Comparison of ENCODE assay signal across 12 mouse cellular contexts in the genomic region with DNA sequence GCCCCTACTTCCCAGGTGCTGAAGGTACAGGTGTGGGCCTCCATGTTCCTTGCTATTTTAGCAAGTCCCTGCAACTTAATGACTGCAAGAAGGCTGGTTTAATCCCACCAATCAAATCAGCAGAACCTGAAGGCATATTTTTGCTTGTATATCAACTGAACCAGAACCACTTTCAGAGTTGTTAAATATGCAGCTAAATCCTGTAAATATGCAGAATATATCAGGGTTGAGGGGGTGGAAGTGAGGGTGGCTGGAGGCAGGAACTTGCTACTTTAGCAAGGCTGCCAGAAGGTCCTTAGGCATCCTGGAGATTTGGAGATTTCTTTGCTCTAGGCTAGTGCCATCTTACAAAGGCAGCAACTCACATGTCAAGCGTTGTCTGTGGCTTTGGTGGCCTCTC. TPM values are rescaled to one million over a fixed set of nuclear protein-coding genes. Genes with fewer than 3 reads are reported as not detected.
DNase-seq lines count a peak whose midpoint lies in the region; ATAC-seq and TF ChIP-seq lines count a peak whose summit lies in the region.
"Had no signal": no experiment of that assay in that cellular context is flagged by ENCODE, and none has a peak within 500 bp of the region (broad histone marks: within the 10 kb centered on the region; RNA-seq: fewer than 3 reads in every experiment).

No protein-coding gene starts in this region.

- no peak for ATAC-seq in forebrain, embryonic 15.5 days (replicated peaks)
- no peak for ATAC-seq in forebrain, embryonic 16.5 days
- ATAC-seq in limb, embryonic 12.5 days (ENCODE audit: insufficient number of reproducible peaks, insufficient read depth, low FRiP score, low TSS enrichment, low read depth) = no peak
- ATAC-seq in hindbrain, embryonic 15.5 days (ENCODE audit: low FRiP score, low read depth) = no peak
- no peak for ATAC-seq in midbrain, postnatal 0 days (ENCODE audit: low FRiP score)
- ATAC-seq: Patski had no signal

- H3K4me2 ChIP-seq in forebrain, embryonic 15.5 days (replicated peaks) = no peak overlapping the region
- no peak overlapping the region for H3K4me2 ChIP-seq in forebrain, embryonic 16.5 days (ENCODE audit: low read length)
- H3K4me2 ChIP-seq in limb, embryonic 12.5 days = 0 out of 2 replicates have a peak overlapping the region, but pooled peaks have one; percentile 80
- peak overlapping the region; percentile 96; the same call in 1 of the 2 replicates for H3K4me2 ChIP-seq in hindbrain, embryonic 15.5 days
- peak overlapping the region; percentile 10; the same call in 1 of the 2 replicates for H3K4me2 ChIP-seq in midbrain, postnatal 0 days (ENCODE audit: low read depth, low read length, poor library complexity, severe bottlenecking)

- H3K27me3 ChIP-seq in forebrain, embryonic 15.5 days = no peaks in the 10 kb centered on the region
- no peaks in the 10 kb centered on the region for H3K27me3 ChIP-seq in forebrain, embryonic 16.5 days (replicated peaks; ENCODE audit: control insufficient read depth, insufficient read depth, low read length)
- no peaks in the 10 kb centered on the region for H3K27me3 ChIP-seq in limb, embryonic 12.5 days
- no peaks in the 10 kb centered on the region for H3K27me3 ChIP-seq in limb, embryonic 10.5 days (ENCODE audit: low read depth, poor library complexity, severe bottlenecking)
- no peaks in the 10 kb centered on the region for H3K27me3 ChIP-seq in hindbrain, embryonic 15.5 days
- H3K27me3 ChIP-seq in midbrain, postnatal 0 days (ENCODE audit: insufficient read depth, low read length) = no peaks in the 10 kb centered on the region
- H3K27me3 ChIP-seq: Patski had no signal

- no peak for DNase-seq in limb, embryonic 10.5 days (ENCODE audit: low spot score)
- DNase-seq in midbrain, postnatal 0 days (ENCODE audit: low spot score) = no peak
- DNase-seq in cerebellum, postnatal 10 days = no peak
- DNase-seq in thymus, postnatal 14 days = no peak
- DNase-seq: adrenal gland, postnatal 36 days; cerebellum, postnatal 25 days had no signal

- 0 out of 2 replicates have a peak overlapping the region, but pooled peaks have one; percentile 2 for H3K27ac ChIP-seq in forebrain, embryonic 15.5 days (replicated peaks)
- H3K27ac ChIP-seq in forebrain, embryonic 16.5 days (ENCODE audit: low read length) = no peak overlapping the region
- H3K27ac ChIP-seq in limb, embryonic 12.5 days = no peak overlapping the region
- H3K27ac ChIP-seq in limb, embryonic 10.5 days = no peak overlapping the region
- no peak overlapping the region for H3K27ac ChIP-seq in hindbrain, embryonic 15.5 days (replicated peaks)
- no peak overlapping the region for H3K27ac ChIP-seq in midbrain, postnatal 0 days (ENCODE audit: low read depth, low read length)

- TF ChIP-seq CTCF in midbrain, postnatal 0 days (IDR thresholded peaks at IDR 0.05) = no peak

- peak overlapping the region; percentile 81; the same call in 1 of the 2 replicates for H3K9ac ChIP-seq in forebrain, embryonic 15.5 days (replicated peaks)
- no peak overlapping the region for H3K9ac ChIP-seq in forebrain, embryonic 16.5 days (replicated peaks; ENCODE audit: low read depth, low read length)
- H3K9ac ChIP-seq in limb, embryonic 12.5 days (replicated peaks) = no peak overlapping the region; the same call in 1 of the 2 replicates
- peak overlapping the region; percentile 95; the same call in 1 of the 2 replicates for H3K9ac ChIP-seq in hindbrain, embryonic 15.5 days
- peak overlapping the region; percentile 36 for H3K9ac ChIP-seq in midbrain, postnatal 0 days (replicated peaks; ENCODE audit: low read length, poor library complexity, severe bottlenecking)

- H3K4me1 ChIP-seq in forebrain, embryonic 15.5 days = peaks cover 37% of the 10 kb centered on the region
- peaks cover 27% of the 10 kb centered on the region for H3K4me1 ChIP-seq in forebrain, embryonic 16.5 days (replicated peaks; ENCODE audit: control insufficient read depth, insufficient read depth, low read length)
- peaks cover 18% of the 10 kb centered on the region for H3K4me1 ChIP-seq in limb, embryonic 12.5 days (replicated peaks)
- peaks cover 29% of the 10 kb centered on the region for H3K4me1 ChIP-seq in limb, embryonic 10.5 days
- peaks cover 40% of the 10 kb centered on the region for H3K4me1 ChIP-seq in hindbrain, embryonic 15.5 days (replicated peaks)
- H3K4me1 ChIP-seq in midbrain, postnatal 0 days (ENCODE audit: insufficient read depth, low read length) = peaks cover 7% of the 10 kb centered on the region; the same call in 1 of the 2 replicates

- WGBS in forebrain, embryonic 15.5 days = 81% methylated on average over 1 of the region's 1 CpGs
- 82% methylated on average over 1 of the region's 1 CpGs for WGBS in forebrain, embryonic 16.5 days
- WGBS in limb, embryonic 12.5 days = 96% methylated on average over 1 of the region's 1 CpGs
- 87% methylated on average over 1 of the region's 1 CpGs for WGBS in limb, embryonic 10.5 days
- WGBS in hindbrain, embryonic 15.5 days = 48% methylated on average over 1 of the region's 1 CpGs
- WGBS in midbrain, postnatal 0 days = 36% methylated on average over 1 of the region's 1 CpGs

- peaks cover 29% of the 10 kb centered on the region for H3K36me3 ChIP-seq in forebrain, embryonic 15.5 days
- peaks cover 14% of the 10 kb centered on the region for H3K36me3 ChIP-seq in forebrain, embryonic 16.5 days (ENCODE audit: control insufficient read depth, insufficient read depth)
- H3K36me3 ChIP-seq in limb, embryonic 12.5 days = peaks cover 41% of the 10 kb centered on the region
- peaks cover 52% of the 10 kb centered on the region for H3K36me3 ChIP-seq in limb, embryonic 10.5 days
- peaks cover 31% of the 10 kb centered on the region for H3K36me3 ChIP-seq in hindbrain, embryonic 15.5 days
- H3K36me3 ChIP-seq in midbrain, postnatal 0 days (ENCODE audit: insufficient read depth, low read length) = peaks cover 20% of the 10 kb centered on the region

- no peak overlapping the region for H3K4me3 ChIP-seq in forebrain, embryonic 15.5 days
- no peak overlapping the region for H3K4me3 ChIP-seq in forebrain, embryonic 16.5 days (replicated peaks; ENCODE audit: low read length)
- no peak overlapping the region for H3K4me3 ChIP-seq in limb, embryonic 12.5 days (replicated peaks)
- H3K4me3 ChIP-seq in limb, embryonic 10.5 days = no peak overlapping the region
- H3K4me3 ChIP-seq in hindbrain, embryonic 15.5 days = no peak overlapping the region
- no peak overlapping the region for H3K4me3 ChIP-seq in midbrain, postnatal 0 days (ENCODE audit: low read depth, low read length)

- no peaks in the 10 kb centered on the region for H3K9me3 ChIP-seq in forebrain, embryonic 15.5 days
- no peaks in the 10 kb centered on the region for H3K9me3 ChIP-seq in forebrain, embryonic 16.5 days (ENCODE audit: control insufficient read depth, low read length)
- no peaks in the 10 kb centered on the region for H3K9me3 ChIP-seq in limb, embryonic 12.5 days
- no peaks in the 10 kb centered on the region for H3K9me3 ChIP-seq in limb, embryonic 10.5 days (replicated peaks)
- H3K9me3 ChIP-seq in hindbrain, embryonic 15.5 days = no peaks in the 10 kb centered on the region
- H3K9me3 ChIP-seq in midbrain, postnatal 0 days (ENCODE audit: low read length) = no peaks in the 10 kb centered on the region

RNA-seq across cellular contexts. Expression of gene Ndufs3, which starts 10.9 kb away (rescaled TPM):
- polyA plus RNA-seq in forebrain, embryonic 15.5 days (2015; fragmentation: Nextera tagmentation; extraction: Ambion mirVana) = 213 and 219 TPM in 2 replicates
- polyA plus RNA-seq in forebrain, embryonic 16.5 days (2015; fragmentation: Nextera tagmentation; extraction: Ambion mirVana) = 211 and 212 TPM in 2 replicates
- polyA plus RNA-seq in limb, embryonic 12.5 days (2016; fragmentation: Nextera tagmentation; extraction: Ambion mirVana) = 207 and 212 TPM in 2 replicates
- polyA plus RNA-seq in limb, embryonic 10.5 days (2016; fragmentation: Nextera tagmentation; extraction: Ambion mirVana) = 216 and 220 TPM in 2 replicates
- 208 and 220 TPM in 2 replicates for polyA plus RNA-seq in hindbrain, embryonic 15.5 days (2015; fragmentation: Nextera tagmentation; extraction: Ambion mirVana)
- total RNA-seq in midbrain, postnatal 0 days (2014; rRNA removed) = 158 and 196 TPM in 2 replicates
- polyA plus RNA-seq in midbrain, postnatal 0 days (2015; fragmentation: Nextera tagmentation; extraction: Ambion mirVana) = 251 and 258 TPM in 2 replicates

RNA-seq across cellular contexts. Expression of gene Kbtbd4, which starts 11.0 kb away (rescaled TPM):
- 58.7 and 63.8 TPM in 2 replicates for polyA plus RNA-seq in forebrain, embryonic 15.5 days (2015; fragmentation: Nextera tagmentation; extraction: Ambion mirVana)
- polyA plus RNA-seq in forebrain, embryonic 16.5 days (2015; fragmentation: Nextera tagmentation; extraction: Ambion mirVana) = 61.9 and 62.3 TPM in 2 replicates
- polyA plus RNA-seq in limb, embryonic 12.5 days (2016; fragmentation: Nextera tagmentation; extraction: Ambion mirVana) = 52.0 and 53.4 TPM in 2 replicates
- polyA plus RNA-seq in limb, embryonic 10.5 days (2016; fragmentation: Nextera tagmentation; extraction: Ambion mirVana) = 52.0 and 63.6 TPM in 2 replicates
- polyA plus RNA-seq in hindbrain, embryonic 15.5 days (2015; fragmentation: Nextera tagmentation; extraction: Ambion mirVana) = 52.7 and 58.0 TPM in 2 replicates
- total RNA-seq in midbrain, postnatal 0 days (2014; rRNA removed) = 47.7 and 50.5 TPM in 2 replicates
- 60.0 and 60.4 TPM in 2 replicates for polyA plus RNA-seq in midbrain, postnatal 0 days (2015; fragmentation: Nextera tagmentation; extraction: Ambion mirVana)

RNA-seq across cellular contexts. Expression of gene Celf1, which starts 24.7 kb away (rescaled TPM):
- 132 and 136 TPM in 2 replicates for polyA plus RNA-seq in forebrain, embryonic 15.5 days (2015; fragmentation: Nextera tagmentation; extraction: Ambion mirVana)
- polyA plus RNA-seq in forebrain, embryonic 16.5 days (2015; fragmentation: Nextera tagmentation; extraction: Ambion mirVana) = 130 and 144 TPM in 2 replicates
- polyA plus RNA-seq in limb, embryonic 12.5 days (2016; fragmentation: Nextera tagmentation; extraction: Ambion mirVana) = 113 and 125 TPM in 2 replicates
- 139 and 150 TPM in 2 replicates for polyA plus RNA-seq in limb, embryonic 10.5 days (2016; fragmentation: Nextera tagmentation; extraction: Ambion mirVana)
- polyA plus RNA-seq in hindbrain, embryonic 15.5 days (2015; fragmentation: Nextera tagmentation; extraction: Ambion mirVana) = 94.7 and 103 TPM in 2 replicates
- total RNA-seq in midbrain, postnatal 0 days (2014; rRNA removed) = 82.5 and 85.4 TPM in 2 replicates
- polyA plus RNA-seq in midbrain, postnatal 0 days (2015; fragmentation: Nextera tagmentation; extraction: Ambion mirVana) = 62.9 and 69.5 TPM in 2 replicates

RNA-seq across cellular contexts. Expression of gene C1qtnf4, which starts 29.9 kb away (rescaled TPM):
- polyA plus RNA-seq in forebrain, embryonic 15.5 days (2015; fragmentation: Nextera tagmentation; extraction: Ambion mirVana) = 68.5 and 70.6 TPM in 2 replicates
- 28.6 and 29.9 TPM in 2 replicates for polyA plus RNA-seq in forebrain, embryonic 16.5 days (2015; fragmentation: Nextera tagmentation; extraction: Ambion mirVana)
- 20.6 and 20.9 TPM in 2 replicates for polyA plus RNA-seq in limb, embryonic 12.5 days (2016; fragmentation: Nextera tagmentation; extraction: Ambion mirVana)
- 3.2 and 5.5 TPM in 2 replicates for polyA plus RNA-seq in limb, embryonic 10.5 days (2016; fragmentation: Nextera tagmentation; extraction: Ambion mirVana)
- polyA plus RNA-seq in hindbrain, embryonic 15.5 days (2015; fragmentation: Nextera tagmentation; extraction: Ambion mirVana) = 152 and 182 TPM in 2 replicates
- total RNA-seq in midbrain, postnatal 0 days (2014; rRNA removed) = 488 and 629 TPM in 2 replicates
- 245 and 271 TPM in 2 replicates for polyA plus RNA-seq in midbrain, postnatal 0 days (2015; fragmentation: Nextera tagmentation; extraction: Ambion mirVana)
- total RNA-seq: hematopoietic stem cell, adult 5-6 weeks had no signal

Comparison
In these comparisons a context has a peak if more than half of its experiments do, and no peak if none do; other contexts are left out.
1. H3K9ac ChIP-seq: peak in forebrain, embryonic 15.5 days (single experiment), hindbrain, embryonic 15.5 days (single experiment) and midbrain, postnatal 0 days (single experiment); none in forebrain, embryonic 16.5 days (single experiment) and limb, embryonic 12.5 days (single experiment).
2. H3K4me2 ChIP-seq: peak in limb, embryonic 12.5 days (single experiment), hindbrain, embryonic 15.5 days (single experiment) and midbrain, postnatal 0 days (single experiment); none in forebrain, embryonic 15.5 days (single experiment) and forebrain, embryonic 16.5 days (single experiment).